Mouse (Mus musculus) liver, adult 2 months (tissue): Measurements from ENCODE around the gene Pde4d.

Source experiments
- CTCF ChIP-seq: fragments of 200-500 bp; IDR thresholded peaks from 2 replicates; pipeline ENCODE4 v1.5.1; 2011; ENCODE audit warnings: low read depth, low read length, control low read depth
- POLR2A ChIP-seq: fragments of 200-500 bp; IDR thresholded peaks from 2 replicates; pipeline ENCODE4 v1.6.1; 2011; ENCODE audit warnings: low read length, control low read depth; ENCODE audit not compliant: insufficient read depth; ENCODE audit errors: extremely low read depth

DNA sequence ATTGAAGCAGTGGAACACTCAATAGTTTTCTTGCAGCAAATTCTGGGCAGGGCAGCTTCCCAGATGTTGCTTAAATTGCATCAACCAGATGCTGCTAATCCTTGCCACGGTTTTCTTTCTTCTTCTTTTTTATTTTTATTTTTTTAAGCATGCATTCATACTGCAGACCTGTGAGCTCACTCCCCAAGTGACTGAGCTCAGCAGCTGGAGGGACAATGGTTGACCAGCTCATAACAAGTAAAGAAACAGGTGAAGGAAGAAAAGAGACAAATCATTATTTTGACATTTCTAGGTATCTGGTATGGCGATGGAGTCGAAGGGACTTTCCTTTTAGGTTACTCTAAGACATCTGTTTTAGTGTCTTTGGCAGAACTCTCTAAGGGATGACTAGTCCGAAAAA is 308.6 kb downstream of the Pde4d start:
- TF ChIP-seq CTCF (no peak), POLR2A (no peak)
